Mouse (Mus musculus) myocyte (in vitro differentiated cells): ENCODE data around the gene Tmem120b. TPM values are rescaled to one million over a fixed set of nuclear protein-coding genes. Genes with fewer than 3 reads are reported as not detected.

Experiments used
- H3K27me3 ChIP-seq: one replicate; pipeline ENCODE4 v1.6.1; 2011; ENCODE audit not compliant: control insufficient read depth, insufficient read depth, insufficient read length
- H3K36me3 ChIP-seq: one replicate; pipeline ENCODE4 v1.6.1; 2011; ENCODE audit not compliant: control insufficient read depth, insufficient read depth
- H3K4me2 ChIP-seq: one replicate; pipeline ENCODE4 v1.6.1; 2011; ENCODE audit warnings: low read depth, control low read depth
- H3K4me3 ChIP-seq: one replicate; pipeline ENCODE4 v1.5.1; 2011; ENCODE audit warnings: mild to moderate bottlenecking, control low read depth, moderate library complexity
- H3K79me2 ChIP-seq: one replicate; pipeline ENCODE4 v1.6.1; 2011; ENCODE audit not compliant: control insufficient read depth, insufficient read depth
- H3ac ChIP-seq: one replicate; pipeline ENCODE4 v1.6.1; 2011; ENCODE audit not compliant: control insufficient read depth, insufficient read length
- CEBPB ChIP-seq: IDR thresholded peaks from 2 replicates; pipeline ENCODE4 v1.6.1; 2011; ENCODE audit warnings: mild to moderate bottlenecking, moderate library complexity; ENCODE audit not compliant: poor library complexity, insufficient read depth, severe bottlenecking
- E2F4 ChIP-seq: IDR thresholded peaks from one replicate; pipeline ENCODE4 v1.6.1; 2011; ENCODE audit warnings: mild to moderate bottlenecking, control low read depth, moderate library complexity; ENCODE audit not compliant: insufficient read depth
- MAX ChIP-seq: IDR thresholded peaks from one replicate; pipeline ENCODE4 v1.6.1; 2011; ENCODE audit warnings: low read depth, mild to moderate bottlenecking, control low read depth
- MYOD1 ChIP-seq, 3 experiments: IDR thresholded peaks; one replicate each; pipeline ENCODE4 v1.6.1; 2011; ENCODE audit warnings: control low read depth in 2 of 3, low read depth in 2 of 3, mild to moderate bottlenecking in 2 of 3, moderate library complexity in 1 of 3; ENCODE audit not compliant: insufficient read length in 2 of 3, control insufficient read depth in 1 of 3
- MYOG ChIP-seq, 3 experiments: IDR thresholded peaks; one replicate each; pipeline ENCODE4 v1.6.1; 2011; ENCODE audit warnings: control low read depth in 2 of 3, low read depth in 2 of 3, mild to moderate bottlenecking in 2 of 3; ENCODE audit not compliant: insufficient read length in 2 of 3, control insufficient read depth in 1 of 3, insufficient read depth in 1 of 3
- POLR2A ChIP-seq: IDR thresholded peaks from one replicate; pipeline ENCODE4 v1.6.1; 2011; ENCODE audit warnings: low read depth, mild to moderate bottlenecking, control low read depth, moderate library complexity; ENCODE audit not compliant: insufficient read length
- POLR2AphosphoS2 ChIP-seq: IDR thresholded peaks from one replicate; pipeline ENCODE4 v1.6.1; 2011; ENCODE audit warnings: low read depth, control low read depth; ENCODE audit not compliant: insufficient read length
- REST ChIP-seq: IDR thresholded peaks from one replicate; pipeline ENCODE4 v1.6.1; 2011; ENCODE audit warnings: mild to moderate bottlenecking, control low read depth, moderate library complexity; ENCODE audit not compliant: insufficient read depth, insufficient read length
- SRF ChIP-seq: IDR thresholded peaks from one replicate; pipeline ENCODE4 v1.6.1; 2011; ENCODE audit warnings: low read depth; ENCODE audit not compliant: control insufficient read depth, insufficient read length
- TCF12 ChIP-seq: IDR thresholded peaks from one replicate; pipeline ENCODE4 v1.6.1; 2011; ENCODE audit warnings: mild to moderate bottlenecking, control low read depth; ENCODE audit not compliant: poor library complexity, insufficient read depth, severe bottlenecking
- TCF3 ChIP-seq: IDR thresholded peaks from one replicate; pipeline ENCODE4 v1.6.1; 2011; ENCODE audit warnings: low read depth, control low read depth; ENCODE audit not compliant: insufficient read length
- USF1 ChIP-seq: IDR thresholded peaks from one replicate; pipeline ENCODE4 v1.6.1; 2011; ENCODE audit warnings: low read depth, mild to moderate bottlenecking, control low read depth, moderate library complexity
- polyA plus RNA-seq: library from polyadenylated mRNA; unstranded; fragments of >200 nt; fragmentation: generic; extraction: Trizol; gene quantifications from one replicate; pipeline ENCODE4 v1.2.1, GENCODE M21; 2012; ENCODE audit warnings: missing spikeins

The Tmem120b gene
- polyA plus RNA-seq, 1 experiment: 41.3 TPM

GRCm38 (mm10) chr5:123050918-123051317 lies 17.3 kb upstream of the Tmem120b start:
- no peak overlapping the region for H3K4me3 ChIP-seq
- H3K36me3 ChIP-seq: no peaks in the 10 kb centered on the region
- H3K79me2 ChIP-seq: no peaks in the 10 kb centered on the region
- H3K4me2 ChIP-seq: no peak overlapping the region
- no peak for TF ChIP-seq TCF12
- no peak for TF ChIP-seq MYOG (IDR thresholded peaks at IDR 0.05; ENCODE audit: control insufficient read depth in 1 of 3, insufficient read depth in 1 of 3, insufficient read length in 2 of 3, low read depth in 2 of 3)
- no peak for TF ChIP-seq MYOD1 (IDR thresholded peaks at IDR 0.05; ENCODE audit: control insufficient read depth in 1 of 3, insufficient read length in 2 of 3, low read depth in 2 of 3)
- TF ChIP-seq CEBPB: no peak
- TF ChIP-seq USF1: no peak
- no peak for TF ChIP-seq MAX
- TF ChIP-seq SRF: no peak
- no peak for TF ChIP-seq REST
- TF ChIP-seq POLR2A: no peak
- TF ChIP-seq E2F4: no peak
- no peak for TF ChIP-seq TCF3
- no peak for TF ChIP-seq POLR2AphosphoS2
- H3K27me3 ChIP-seq: no peaks in the 10 kb centered on the region
- no peak overlapping the region for H3ac ChIP-seq

- no peaks in the 10 kb centered on the region for H3K79me2 ChIP-seq
- no peak overlapping the region for H3K4me3 ChIP-seq
- H3K4me2 ChIP-seq: no peak overlapping the region
- H3K27me3 ChIP-seq: no peaks in the 10 kb centered on the region
- no peaks in the 10 kb centered on the region for H3K36me3 ChIP-seq
- H3ac ChIP-seq: no peak overlapping the region
- no peak for TF ChIP-seq E2F4
- TF ChIP-seq MAX: no peak
- no peak for TF ChIP-seq TCF12
- TF ChIP-seq MYOG (IDR thresholded peaks at IDR 0.05; ENCODE audit: control insufficient read depth in 1 of 3, insufficient read depth in 1 of 3, insufficient read length in 2 of 3, low read depth in 2 of 3): no peak
- TF ChIP-seq POLR2AphosphoS2: no peak
- TF ChIP-seq CEBPB: no peak
- no peak for TF ChIP-seq POLR2A
- no peak for TF ChIP-seq USF1
- no peak for TF ChIP-seq MYOD1 (IDR thresholded peaks at IDR 0.05; ENCODE audit: control insufficient read depth in 1 of 3, insufficient read length in 2 of 3, low read depth in 2 of 3)
- no peak for TF ChIP-seq SRF
- no peak for TF ChIP-seq TCF3
These were observed 16.5 kb upstream of the Tmem120b start for GRCm38 (mm10) chr5:123051736-123052135.

GRCm38 (mm10) chr5:123057366-123058250 lies 10.6 kb upstream of the Tmem120b start:
- TF ChIP-seq POLR2AphosphoS2: peak; percentile 90
- TF ChIP-seq TCF12: no peak
- TF ChIP-seq MYOG (IDR thresholded peaks at IDR 0.05; ENCODE audit: control insufficient read depth in 1 of 3, insufficient read depth in 1 of 3, insufficient read length in 2 of 3, low read depth in 2 of 3): no peak
- no peak for TF ChIP-seq TCF3
- TF ChIP-seq POLR2A: peak; percentile 88
- peak; percentile 93 for TF ChIP-seq USF1
- Histone ChIP-seq H3K79me2 (no peaks in the 10 kb centered on the region), H3K4me3 (peak overlapping the region; percentile 26), H3K4me2 (peak overlapping the region; percentile 89), H3K36me3 (no peaks in the 10 kb centered on the region), H3K27me3 (no peaks in the 10 kb centered on the region), H3ac (no peak overlapping the region)

- Histone ChIP-seq H3K27me3 (no peaks in the 10 kb centered on the region), H3K36me3 (no peaks in the 10 kb centered on the region), H3K4me2 (peak overlapping the region; percentile 89), H3ac (no peak overlapping the region), H3K4me3 (peak overlapping the region; percentile 26), H3K79me2 (no peaks in the 10 kb centered on the region)
- no peak for TF ChIP-seq SRF
- no peak for TF ChIP-seq MYOD1 (IDR thresholded peaks at IDR 0.05; ENCODE audit: control insufficient read depth in 1 of 3, insufficient read length in 2 of 3, low read depth in 2 of 3)
- no peak for TF ChIP-seq TCF3
- no peak for TF ChIP-seq REST
- TF ChIP-seq CEBPB: no peak
- no peak for TF ChIP-seq TCF12
- no peak for TF ChIP-seq USF1
- no peak for TF ChIP-seq E2F4
- TF ChIP-seq MAX: no peak
- no peak for TF ChIP-seq POLR2AphosphoS2
- TF ChIP-seq POLR2A: no peak
These were observed 9.7 kb upstream of the Tmem120b start for GRCm38 (mm10) chr5:123058251-123059102.
